Mouse (Mus musculus) midbrain, embryonic 16.5 days (tissue): ENCODE results near the gene Asna1. TPM values are rescaled to one million over a fixed set of nuclear protein-coding genes. Genes with fewer than 3 reads are reported as not detected.

Experiments used
- ATAC-seq: fragments of 200-750 bp; cut with Nextera tagmentation; 2 replicates; pipeline ENCODE4 v1.8.0; 2017; ENCODE audit warnings: moderate TSS enrichment
- H3K27ac ChIP-seq: fragments of 300-500 bp; sonication (generic); 2 replicates; pipeline ENCODE4 v1.5.1; 2014; ENCODE audit warnings: mild to moderate bottlenecking, low read length, mixed read lengths
- H3K27me3 ChIP-seq: fragments of 300-500 bp; sonication (generic); 2 replicates; pipeline ENCODE4 v1.6.1; 2014; ENCODE audit warnings: low read depth, low read length, mixed read lengths; ENCODE audit not compliant: control insufficient read depth, insufficient read depth
- H3K36me3 ChIP-seq: fragments of 300-500 bp; sonication (generic); 2 replicates; pipeline ENCODE4 v1.6.1; 2014; ENCODE audit warnings: mild to moderate bottlenecking, low read length, moderate library complexity, mixed read lengths; ENCODE audit not compliant: control insufficient read depth, insufficient read depth
- H3K4me1 ChIP-seq: fragments of 300-500 bp; sonication (generic); 2 replicates; pipeline ENCODE4 v1.6.1; 2014; ENCODE audit warnings: mild to moderate bottlenecking, low read length, mixed read lengths; ENCODE audit not compliant: control insufficient read depth, insufficient read depth
- H3K4me2 ChIP-seq: fragments of 300-500 bp; sonication (generic); 2 replicates; pipeline ENCODE4 v1.6.1; 2014; ENCODE audit warnings: mild to moderate bottlenecking, low read length, mixed read lengths
- H3K4me3 ChIP-seq: fragments of 300-500 bp; sonication (generic); 2 replicates; pipeline ENCODE4 v1.5.1; 2014; ENCODE audit warnings: low read depth, mild to moderate bottlenecking, low read length, moderate library complexity, mixed read lengths
- H3K9ac ChIP-seq: fragments of 300-500 bp; sonication (generic); 2 replicates; pipeline ENCODE4 v1.6.1; 2014; ENCODE audit warnings: low read depth, low read length, mixed read lengths
- H3K9me3 ChIP-seq: fragments of 300-500 bp; sonication (generic); replicated peaks from 2 replicates; pipeline ENCODE4 v1.6.1; 2014; ENCODE audit warnings: mild to moderate bottlenecking, low read length, mixed read lengths; ENCODE audit not compliant: control insufficient read depth, poor library complexity, severe bottlenecking
- WGBS: fragments of 180-500 bp; shearing (Covaris S2); extraction: QIAGEN DNeasy Blood & Tissue Kit; methylation state at CpG from one replicate; pipeline ENCODE4 v1.1.7; 2014; 5-methylcytosine and 5-hydroxymethylcytosine counted together
- polyA plus RNA-seq: library from polyadenylated mRNA; unstranded; fragments of >200 nt; fragmentation: Nextera tagmentation; extraction: Ambion mirVana; gene quantifications from 2 replicates; pipeline ENCODE4 v1.2.1, GENCODE M21; 2015

The Asna1 gene
- polyA plus RNA-seq, 1 experiment from 2014 or later = 149 TPM

GRCm38 (mm10) chr8:85067155-85067554, 42.1 kb upstream of the Asna1 start:
- H3K9ac ChIP-seq = no peak overlapping the region
- no peaks in the 10 kb centered on the region for H3K27me3 ChIP-seq
- no peak overlapping the region for H3K4me3 ChIP-seq
- ATAC-seq = no peak
- H3K36me3 ChIP-seq = peaks cover 20% of the 10 kb centered on the region
- no peaks in the 10 kb centered on the region for H3K9me3 ChIP-seq
- H3K27ac ChIP-seq = no peak overlapping the region
- H3K4me2 ChIP-seq = no peak overlapping the region
- H3K4me1 ChIP-seq = peaks cover 4% of the 10 kb centered on the region
- 95% methylated on average over 2 of the region's 2 CpGs for WGBS

GRCm38 (mm10) chr8:85065213-85065612, 40.1 kb upstream of the Asna1 start:
- Histone ChIP-seq H3K4me2 (no peak overlapping the region), H3K4me3 (no peak overlapping the region), H3K27ac (no peak overlapping the region), H3K36me3 (peaks cover 20% of the 10 kb centered on the region), H3K27me3 (no peaks in the 10 kb centered on the region), H3K9me3 (no peaks in the 10 kb centered on the region), H3K9ac (no peak overlapping the region), H3K4me1 (peaks cover 17% of the 10 kb centered on the region)
- no peak for ATAC-seq
- 37% methylated on average over 2 of the region's 2 CpGs for WGBS

- H3K9me3 ChIP-seq = no peaks in the 10 kb centered on the region
- no peak overlapping the region for H3K4me2 ChIP-seq
- H3K36me3 ChIP-seq = peaks cover 15% of the 10 kb centered on the region
- no peak overlapping the region for H3K9ac ChIP-seq
- H3K4me1 ChIP-seq = peaks cover 17% of the 10 kb centered on the region
- no peak overlapping the region for H3K4me3 ChIP-seq
- H3K27ac ChIP-seq = no peak overlapping the region
- no peak for ATAC-seq
- WGBS = 94% methylated on average over 4 of the region's 4 CpGs
- no peaks in the 10 kb centered on the region for H3K27me3 ChIP-seq
Measured at GRCm38 (mm10) chr8:85062603-85063002, 37.5 kb upstream of the Asna1 start.

GRCm38 (mm10) chr8:85059879-85060616, 35.0 kb upstream of the Asna1 start, which contains the start of gene Fbxw9:
Fbxw9 (plus strand) TSS chr8:85060055.
- under 1% methylated on average over 52 of the region's 53 CpGs for WGBS
- Histone ChIP-seq H3K27ac (peak within 1 kb of the TSS; percentile 84), H3K4me2 (peak within 1 kb of the TSS; percentile 63), H3K4me3 (peak within 1 kb of the TSS; percentile 96), H3K36me3 (peaks cover 12% of the 10 kb centered on the region), H3K4me1 (peaks cover 17% of the 10 kb centered on the region), H3K9me3 (no peaks in the 10 kb centered on the region), H3K27me3 (no peaks in the 10 kb centered on the region), H3K9ac (peak within 1 kb of the TSS; percentile 88)
- ATAC-seq = peak; percentile 95

GRCm38 (mm10) chr8:85057367-85057766, 32.3 kb upstream of the Asna1 start:
- no peaks in the 10 kb centered on the region for H3K9me3 ChIP-seq
- ATAC-seq = no peak
- H3K36me3 ChIP-seq = peaks cover 16% of the 10 kb centered on the region
- no peak overlapping the region for H3K4me3 ChIP-seq
- H3K4me2 ChIP-seq = no peak overlapping the region
- H3K4me1 ChIP-seq = peaks cover 17% of the 10 kb centered on the region
- H3K27ac ChIP-seq = no peak overlapping the region
- WGBS = 83% methylated on average over 7 of the region's 7 CpGs
- H3K27me3 ChIP-seq = no peaks in the 10 kb centered on the region
- no peak overlapping the region for H3K9ac ChIP-seq

- H3K4me1 ChIP-seq = peaks cover 7% of the 10 kb centered on the region
- WGBS = 95% methylated on average over 6 of the region's 6 CpGs
- no peaks in the 10 kb centered on the region for H3K27me3 ChIP-seq
- H3K36me3 ChIP-seq = peaks cover 21% of the 10 kb centered on the region
- H3K27ac ChIP-seq = no peak overlapping the region
- H3K9ac ChIP-seq = no peak overlapping the region
- no peak overlapping the region for H3K4me3 ChIP-seq
- no peaks in the 10 kb centered on the region for H3K9me3 ChIP-seq
- no peak for ATAC-seq
- H3K4me2 ChIP-seq = no peak overlapping the region
Measured at GRCm38 (mm10) chr8:85043619-85044018, 18.5 kb upstream of the Asna1 start.

- WGBS = under 1% methylated on average over 57 of the region's 57 CpGs
- peak overlapping the region; percentile 55 for H3K4me3 ChIP-seq
- peaks cover 3% of the 10 kb centered on the region for H3K36me3 ChIP-seq
- peak overlapping the region; percentile 97 for H3K27ac ChIP-seq
- no peaks in the 10 kb centered on the region for H3K27me3 ChIP-seq
- ATAC-seq = peak; percentile 12; the same call in 1 of the 2 replicates
- peak overlapping the region; percentile 98 for H3K4me2 ChIP-seq
- H3K9me3 ChIP-seq = no peaks in the 10 kb centered on the region
- H3K4me1 ChIP-seq = peaks cover 33% of the 10 kb centered on the region
- peak overlapping the region; percentile 81 for H3K9ac ChIP-seq
Measured at GRCm38 (mm10) chr8:85037681-85038531, 12.8 kb upstream of the Asna1 start.

GRCm38 (mm10) chr8:85037366-85037680, 12.2 kb upstream of the Asna1 start:
- H3K9ac ChIP-seq = peak overlapping the region; percentile 81
- peak overlapping the region; percentile 98 for H3K4me2 ChIP-seq
- H3K4me1 ChIP-seq = peaks cover 33% of the 10 kb centered on the region
- peak; percentile 69 for ATAC-seq
- peaks cover 7% of the 10 kb centered on the region for H3K36me3 ChIP-seq
- peak overlapping the region; percentile 55 for H3K4me3 ChIP-seq
- peak overlapping the region; percentile 97 for H3K27ac ChIP-seq
- 0% methylated on average over 14 of the region's 14 CpGs for WGBS
- no peaks in the 10 kb centered on the region for H3K9me3 ChIP-seq
- H3K27me3 ChIP-seq = no peaks in the 10 kb centered on the region
